Mouse (Mus musculus): ENCODE measurements around the gene Gm3594. TPM values are rescaled to one million over a fixed set of nuclear protein-coding genes. Genes with fewer than 3 reads are reported as not detected.
A peak's percentile ranks its signal among the peaks of the same experiment; 100 is the strongest.
"Not testable (repeated sequence)": the region's sequence is repeated elsewhere in the genome, so short reads cannot be mapped to it uniquely, and the experiment has no call there.

The Gm3594 gene
- not detected in 2 replicates for polyA plus RNA-seq (2012; rRNA removed)

DNA sequence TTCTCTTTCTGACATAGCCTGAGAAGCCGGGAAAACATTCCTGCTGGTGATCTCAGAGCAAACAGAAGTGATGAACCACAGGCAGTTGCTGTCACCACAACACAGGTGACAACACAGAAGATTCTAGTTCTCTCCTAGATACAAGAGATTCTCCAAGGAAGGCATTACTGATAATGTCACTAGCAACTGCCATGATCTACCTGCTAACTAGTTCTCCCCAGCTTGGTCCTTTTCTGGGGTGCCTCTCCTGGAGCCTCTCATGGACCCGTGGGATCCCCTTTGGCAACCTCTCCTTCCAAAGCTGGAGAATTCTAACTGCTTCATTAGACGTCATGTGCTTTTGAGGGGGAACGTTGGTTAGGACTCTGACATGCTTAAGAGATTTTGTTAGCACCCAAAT lies at the start of gene Gm3594:
Gene Gm3594 (minus strand): TSS at position 101 of the 400 bp plus-strand sequence.
- no CpG with 5 or more reads among the region's 4 CpGs for WGBS
- H3K27me3 ChIP-seq (ENCODE audit: control insufficient read depth, insufficient read depth, low read length); DNase-seq (ENCODE audit: low read depth in 1 of 2, low spot score in 2 of 2); H3K4me1 ChIP-seq (ENCODE audit: control insufficient read depth, insufficient read depth, insufficient read length); H3K36me3 ChIP-seq (ENCODE audit: control insufficient read depth, insufficient read depth, low read length); H3K27ac ChIP-seq (ENCODE audit: insufficient read depth, low read length); H3K4me3 ChIP-seq (ENCODE audit: extremely low read depth, insufficient read depth, insufficient read length): not testable (repeated sequence)

DNA sequence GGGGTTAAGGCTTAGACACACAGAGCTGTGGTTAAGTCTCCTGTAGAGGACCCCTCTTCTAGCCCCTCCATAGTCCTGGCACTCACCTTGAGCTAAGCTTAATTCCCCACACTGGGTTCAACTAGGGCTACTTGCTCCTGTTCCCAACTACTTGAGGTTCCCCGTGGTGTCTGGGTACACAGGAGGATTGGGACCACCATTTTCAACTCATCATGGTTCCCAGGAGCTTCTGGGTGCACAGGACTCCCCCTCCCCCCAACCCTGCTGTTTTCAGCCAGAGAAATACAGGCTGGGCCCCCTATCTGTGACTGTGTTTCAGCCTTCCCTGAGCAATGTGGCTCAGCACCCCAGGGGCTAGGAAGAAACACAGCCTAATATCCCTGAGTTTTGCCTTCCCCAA lies 41.9 kb upstream of the Gm3594 start:
- 35% methylated on average over 1 of the region's 1 CpGs for WGBS
- DNase-seq (ENCODE audit: low read depth in 1 of 2, low spot score in 2 of 2); H3K4me1 ChIP-seq (ENCODE audit: control insufficient read depth, insufficient read depth, insufficient read length); H3K36me3 ChIP-seq (ENCODE audit: control insufficient read depth, insufficient read depth, low read length); H3K27ac ChIP-seq (ENCODE audit: insufficient read depth, low read length); H3K27me3 ChIP-seq (ENCODE audit: control insufficient read depth, insufficient read depth, low read length); H3K4me3 ChIP-seq (ENCODE audit: extremely low read depth, insufficient read depth, insufficient read length): not testable (repeated sequence)

DNA sequence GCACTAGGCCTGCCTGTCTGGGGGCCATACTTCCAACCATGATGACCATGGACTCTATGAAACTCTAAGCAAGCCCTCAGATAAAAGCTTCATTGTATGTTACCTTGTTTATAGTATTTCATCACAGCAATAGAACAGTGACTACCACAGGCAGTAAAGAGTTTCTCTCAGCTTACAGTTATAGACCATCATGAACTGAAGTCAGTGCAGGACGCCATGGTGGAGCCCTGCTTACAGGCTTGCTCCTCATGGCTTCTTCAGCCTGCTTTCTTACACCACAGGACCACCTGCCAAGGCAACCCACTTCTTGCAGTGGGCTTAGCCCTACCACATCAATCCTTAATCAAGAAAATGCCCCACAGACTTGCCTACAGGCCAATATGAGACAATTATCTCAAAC lies 41.1 kb upstream of the Gm3594 start:
- DNase-seq (ENCODE audit: low read depth in 1 of 2, low spot score in 2 of 2) = not testable (repeated sequence)

DNA sequence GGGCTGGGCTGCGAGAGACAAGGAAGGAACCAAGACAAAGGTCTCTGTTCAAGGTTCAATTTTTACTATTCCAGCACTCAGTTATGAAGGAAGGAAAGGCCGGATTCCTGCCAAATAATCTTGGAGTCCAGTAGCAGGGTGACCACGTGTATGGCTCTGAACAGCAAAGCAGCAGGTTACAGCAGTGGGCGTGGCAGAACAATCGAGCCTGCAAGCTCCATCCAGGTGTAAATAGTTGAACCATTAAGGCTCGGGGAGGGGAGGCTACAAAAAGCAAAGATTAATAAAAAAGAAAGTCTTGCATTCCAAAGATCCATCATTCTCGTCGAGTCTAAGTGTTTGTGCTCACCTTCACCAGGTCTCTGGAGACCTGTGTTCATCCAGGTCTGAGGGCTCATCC lies 37.7 kb upstream of the Gm3594 start:
- H3K36me3 ChIP-seq (ENCODE audit: control insufficient read depth, insufficient read depth, low read length); H3K4me1 ChIP-seq (ENCODE audit: control insufficient read depth, insufficient read depth, insufficient read length); H3K27me3 ChIP-seq (ENCODE audit: control insufficient read depth, insufficient read depth, low read length); H3K27ac ChIP-seq (ENCODE audit: insufficient read depth, low read length); H3K4me3 ChIP-seq (ENCODE audit: extremely low read depth, insufficient read depth, insufficient read length): not testable (repeated sequence)
- 75% methylated on average over 8 of the region's 8 CpGs for WGBS
- peak in 1 of 2 experiments; percentile 15 for DNase-seq (ENCODE audit: low read depth in 1 of 2, low spot score in 2 of 2)

More for the DNA sequence above, 41.1 kb upstream of the Gm3594 start:
- H3K27ac ChIP-seq (ENCODE audit: insufficient read depth, low read length); H3K4me3 ChIP-seq (ENCODE audit: extremely low read depth, insufficient read depth, insufficient read length); H3K36me3 ChIP-seq (ENCODE audit: control insufficient read depth, insufficient read depth, low read length); H3K4me1 ChIP-seq (ENCODE audit: control insufficient read depth, insufficient read depth, insufficient read length); H3K27me3 ChIP-seq (ENCODE audit: control insufficient read depth, insufficient read depth, low read length): not testable (repeated sequence)
- 70% methylated on average over 1 of the region's 1 CpGs for WGBS

DNA sequence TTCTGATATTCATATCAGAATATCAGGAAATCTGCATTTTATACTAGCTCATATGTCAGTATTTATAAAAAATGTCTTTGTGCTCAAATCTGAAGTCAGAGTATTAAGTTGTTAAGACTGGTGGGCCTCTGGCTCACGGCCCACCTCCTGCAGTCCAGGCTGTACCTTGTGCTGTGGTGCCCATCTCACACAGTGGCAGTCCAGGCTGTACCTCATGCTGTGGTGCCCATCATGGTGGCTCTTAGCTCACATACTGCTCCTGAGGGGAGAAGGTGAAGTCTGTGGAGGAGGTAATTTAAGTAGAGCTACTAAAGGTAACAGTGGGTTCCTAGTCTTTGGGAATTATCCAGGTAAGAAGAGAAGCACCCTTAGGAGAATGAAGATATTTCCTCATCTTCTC lies 27.4 kb upstream of the Gm3594 start:
- not testable (repeated sequence) for H3K4me3 ChIP-seq (ENCODE audit: extremely low read depth, insufficient read depth, insufficient read length); H3K27ac ChIP-seq (ENCODE audit: insufficient read depth, low read length); H3K36me3 ChIP-seq (ENCODE audit: control insufficient read depth, insufficient read depth, low read length); H3K4me1 ChIP-seq (ENCODE audit: control insufficient read depth, insufficient read depth, insufficient read length); H3K27me3 ChIP-seq (ENCODE audit: control insufficient read depth, insufficient read depth, low read length); DNase-seq (ENCODE audit: low read depth in 1 of 2, low spot score in 2 of 2)
- 83% methylated on average over 1 of the region's 1 CpGs for WGBS

DNA sequence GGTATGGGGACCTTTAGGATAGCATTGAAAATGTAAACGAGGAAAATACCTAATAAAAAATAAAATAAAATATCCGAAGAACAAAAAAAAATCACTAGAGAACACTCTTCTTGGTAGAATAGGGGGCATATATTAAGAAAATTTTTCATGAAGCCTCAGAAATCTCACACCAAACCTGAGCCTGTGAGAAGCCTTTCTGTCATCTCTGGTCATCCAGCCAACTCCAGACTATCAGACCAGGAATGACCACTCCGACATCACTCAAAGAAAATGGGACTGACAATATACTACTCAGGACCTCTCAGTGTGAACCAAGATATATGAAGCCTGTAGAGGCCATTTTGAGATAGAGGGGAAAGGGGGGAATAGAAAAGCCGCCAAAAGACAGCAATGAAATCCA lies 3.6 kb downstream of the Gm3594 start:
- not testable (repeated sequence) for H3K4me3 ChIP-seq (ENCODE audit: extremely low read depth, insufficient read depth, insufficient read length); H3K27ac ChIP-seq (ENCODE audit: insufficient read depth, low read length); H3K4me1 ChIP-seq (ENCODE audit: control insufficient read depth, insufficient read depth, insufficient read length); H3K27me3 ChIP-seq (ENCODE audit: control insufficient read depth, insufficient read depth, low read length); DNase-seq (ENCODE audit: low read depth in 1 of 2, low spot score in 2 of 2); H3K36me3 ChIP-seq (ENCODE audit: control insufficient read depth, insufficient read depth, low read length)
- 69% methylated on average over 2 of the region's 4 CpGs for WGBS

DNA sequence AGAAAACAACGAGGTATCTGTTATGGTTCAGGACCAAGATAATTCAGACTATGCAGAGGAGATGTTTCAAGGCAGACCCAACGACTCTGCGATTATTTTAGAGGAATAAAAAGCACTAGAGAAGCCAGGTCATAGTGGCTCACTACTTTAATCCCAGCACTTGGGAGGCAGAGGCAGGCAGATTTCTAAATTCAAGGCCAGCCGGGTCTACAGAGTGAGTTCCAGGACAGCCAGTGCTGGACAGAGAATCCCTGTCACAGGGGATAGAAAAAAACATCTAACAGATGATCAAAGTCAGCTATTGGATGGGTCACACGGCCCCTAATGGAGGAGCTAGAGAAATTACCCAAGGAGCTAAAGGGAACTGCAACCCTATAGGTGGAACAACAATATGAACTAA lies 4.2 kb downstream of the Gm3594 start:
- not testable (repeated sequence) for DNase-seq (ENCODE audit: low read depth in 1 of 2, low spot score in 2 of 2); H3K27ac ChIP-seq (ENCODE audit: insufficient read depth, low read length); H3K4me3 ChIP-seq (ENCODE audit: extremely low read depth, insufficient read depth, insufficient read length); H3K36me3 ChIP-seq (ENCODE audit: control insufficient read depth, insufficient read depth, low read length); H3K27me3 ChIP-seq (ENCODE audit: control insufficient read depth, insufficient read depth, low read length); H3K4me1 ChIP-seq (ENCODE audit: control insufficient read depth, insufficient read depth, insufficient read length)
- 77% methylated on average over 1 of the region's 5 CpGs for WGBS

DNA sequence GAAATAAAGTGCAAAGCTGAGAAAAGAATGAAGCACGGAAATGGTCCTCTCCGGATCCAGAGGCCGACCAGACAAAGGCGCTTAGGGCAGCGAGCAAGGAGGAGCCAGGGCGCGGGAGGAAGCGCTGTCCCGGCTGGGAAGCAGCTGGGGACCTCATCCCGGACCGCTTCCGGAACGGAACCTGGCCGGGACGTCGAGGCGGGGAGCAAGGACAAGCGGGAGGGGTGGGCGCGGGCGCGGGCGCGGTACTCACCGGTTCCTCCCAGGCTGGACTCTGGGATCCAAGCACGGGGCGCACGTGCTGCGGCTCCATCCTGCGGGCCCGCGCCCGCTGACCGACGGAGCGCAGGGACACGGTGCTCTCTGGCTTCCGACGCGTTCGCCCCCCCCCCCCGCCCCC lies 17.6 kb downstream of the Gm3594 start:
- not testable (repeated sequence) for H3K27me3 ChIP-seq (ENCODE audit: control insufficient read depth, insufficient read depth, low read length); H3K4me1 ChIP-seq (ENCODE audit: control insufficient read depth, insufficient read depth, insufficient read length); DNase-seq (ENCODE audit: low read depth in 1 of 2, low spot score in 2 of 2); H3K36me3 ChIP-seq (ENCODE audit: control insufficient read depth, insufficient read depth, low read length); H3K27ac ChIP-seq (ENCODE audit: insufficient read depth, low read length); H3K4me3 ChIP-seq (ENCODE audit: extremely low read depth, insufficient read depth, insufficient read length)
- WGBS = 22% methylated on average over 36 of the region's 42 CpGs

DNA sequence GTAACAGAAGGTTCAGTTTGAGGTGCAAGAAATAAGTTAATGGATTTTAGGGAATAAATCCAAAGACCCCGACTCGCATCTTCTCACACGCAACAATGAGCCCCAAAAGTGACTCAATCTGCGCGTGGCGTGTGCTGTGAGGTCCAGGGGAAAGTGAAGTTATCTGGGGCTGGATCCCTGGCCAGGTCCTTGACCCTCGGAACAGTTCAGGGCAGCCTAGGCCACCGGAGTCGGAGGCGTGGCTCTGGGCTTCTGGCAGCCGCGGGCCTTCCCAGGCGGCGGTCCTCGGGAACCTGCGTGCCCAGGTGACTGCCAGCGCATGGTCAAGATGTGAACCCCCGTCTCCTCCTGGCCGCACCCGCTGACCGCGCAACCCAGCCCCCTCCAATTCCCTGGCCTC lies 18.1 kb downstream of the Gm3594 start:
- not testable (repeated sequence) for H3K27me3 ChIP-seq (ENCODE audit: control insufficient read depth, insufficient read depth, low read length); DNase-seq (ENCODE audit: low read depth in 1 of 2, low spot score in 2 of 2); H3K4me1 ChIP-seq (ENCODE audit: control insufficient read depth, insufficient read depth, insufficient read length); H3K4me3 ChIP-seq (ENCODE audit: extremely low read depth, insufficient read depth, insufficient read length); H3K36me3 ChIP-seq (ENCODE audit: control insufficient read depth, insufficient read depth, low read length); H3K27ac ChIP-seq (ENCODE audit: insufficient read depth, low read length)
- WGBS = 28% methylated on average over 22 of the region's 22 CpGs

DNA sequence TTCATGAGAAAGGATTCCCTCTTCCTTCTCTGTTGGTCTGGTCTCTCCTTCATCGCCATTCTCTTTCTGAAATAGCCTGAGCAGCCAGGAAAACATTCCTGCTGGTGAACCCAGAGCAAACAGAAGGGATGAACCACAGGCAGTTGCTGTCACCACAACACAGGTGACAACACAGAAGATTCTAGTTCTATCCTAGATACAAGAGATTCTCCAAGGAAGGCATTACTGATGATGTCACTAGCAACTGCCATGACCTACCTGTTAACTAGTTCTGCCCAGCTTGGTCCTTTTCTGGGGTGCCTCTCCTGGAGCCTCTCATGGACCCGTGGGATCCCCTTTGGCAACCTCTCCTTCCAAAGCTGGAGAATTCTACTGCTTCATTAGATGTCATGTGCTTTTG lies 32.0 kb downstream of the Gm3594 start, which contains the start of gene Gm3591:
Gene Gm3591 (minus strand): TSS at position 101 of the 400 bp plus-strand sequence.
- not testable (repeated sequence) for DNase-seq (ENCODE audit: low read depth in 1 of 2, low spot score in 2 of 2); H3K4me1 ChIP-seq (ENCODE audit: control insufficient read depth, insufficient read depth, insufficient read length); H3K36me3 ChIP-seq (ENCODE audit: control insufficient read depth, insufficient read depth, low read length); H3K4me3 ChIP-seq (ENCODE audit: extremely low read depth, insufficient read depth, insufficient read length); H3K27me3 ChIP-seq (ENCODE audit: control insufficient read depth, insufficient read depth, low read length); H3K27ac ChIP-seq (ENCODE audit: insufficient read depth, low read length)
- no CpG with 5 or more reads among the region's 2 CpGs for WGBS

DNA sequence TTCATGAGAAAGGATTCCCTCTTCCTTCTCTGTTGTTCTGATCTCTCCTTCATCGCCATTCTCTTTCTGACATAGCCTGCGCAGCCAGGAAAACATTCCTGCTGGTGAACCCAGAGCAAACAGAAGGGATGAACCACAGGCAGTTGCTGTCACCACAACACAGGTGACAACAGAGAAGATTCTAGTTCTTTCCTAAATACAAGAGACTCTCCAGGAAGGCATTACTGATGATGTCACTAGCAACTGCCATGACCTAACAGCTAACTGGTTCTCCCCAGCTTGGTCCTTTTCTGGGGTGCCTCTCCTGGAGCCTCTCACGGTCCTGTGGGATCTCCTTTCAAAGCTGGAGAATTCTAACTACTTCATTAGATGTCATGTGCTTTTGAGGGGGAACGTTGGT lies 54.2 kb downstream of the Gm3594 start, which contains the start of gene Gm16440:
Gene Gm16440 (minus strand): TSS at position 101 of the 400 bp plus-strand sequence.
- WGBS = 88% methylated on average over 2 of the region's 4 CpGs
- H3K4me1 ChIP-seq (ENCODE audit: control insufficient read depth, insufficient read depth, insufficient read length); H3K4me3 ChIP-seq (ENCODE audit: extremely low read depth, insufficient read depth, insufficient read length); H3K27ac ChIP-seq (ENCODE audit: insufficient read depth, low read length); H3K36me3 ChIP-seq (ENCODE audit: control insufficient read depth, insufficient read depth, low read length); DNase-seq (ENCODE audit: low read depth in 1 of 2, low spot score in 2 of 2); H3K27me3 ChIP-seq (ENCODE audit: control insufficient read depth, insufficient read depth, low read length): not testable (repeated sequence)

Measured in spleen, adult 2 months (tissue).